Comparison of ENCODE assay signal across 18 mouse cellular contexts in genomic region chr2:137067479-137068110, GRCm38 (mm10). TPM values are rescaled to one million over a fixed set of nuclear protein-coding genes. Genes with fewer than 3 reads are reported as not detected.
A peak's percentile ranks its signal among the peaks of the same experiment; 100 is the strongest.
DNase-seq lines count a peak whose midpoint lies in the region; ATAC-seq and TF ChIP-seq lines count a peak whose summit lies in the region.
"Had no signal": no experiment of that assay in that cellular context is flagged by ENCODE, and none has a peak within 500 bp of the region (broad histone marks: within the 10 kb centered on the region; RNA-seq: fewer than 3 reads in every experiment).

No protein-coding gene starts in this region.

- no peaks in the 10 kb centered on the region for H3K9me3 ChIP-seq in hindbrain, embryonic 13.5 days
- H3K9me3 ChIP-seq in forebrain, embryonic 13.5 days (replicated peaks): no peaks in the 10 kb centered on the region
- H3K9me3 ChIP-seq: embryonic facial prominence, embryonic 15.5 days; liver, embryonic 12.5 days; megakaryocyte, embryonic 14.5 days; stomach, embryonic 15.5 days had no signal

- WGBS in hindbrain, embryonic 13.5 days: 81% methylated on average over 10 of the region's 10 CpGs
- 88% methylated on average over 10 of the region's 10 CpGs for WGBS in forebrain, embryonic 13.5 days

- no peak overlapping the region for H3K4me3 ChIP-seq in embryonic fibroblast, embryonic 13.5 days (ENCODE audit: insufficient read depth, low read length)
- H3K4me3 ChIP-seq in hindbrain, embryonic 13.5 days: no peak overlapping the region
- no peak overlapping the region for H3K4me3 ChIP-seq in forebrain, embryonic 13.5 days
- H3K4me3 ChIP-seq: embryonic facial prominence, embryonic 15.5 days; liver, embryonic 12.5 days; megakaryocyte, embryonic 14.5 days; stomach, embryonic 15.5 days had no signal

- peak; percentile 48 for DNase-seq in gastrocnemius, adult 18-20 months (ENCODE audit: low spot score)
- DNase-seq in gastrocnemius, postnatal 10 days: no peak
- DNase-seq in 3134 (ENCODE audit: extremely low read depth, insufficient read length, low spot score): peak; percentile 67
- peak; percentile 28 to 31 for DNase-seq in heart, postnatal 14 days
- no peak for DNase-seq in urinary bladder, postnatal 14 days (ENCODE audit: low spot score)
- DNase-seq: cerebellum, adult 11-12 months; forebrain, postnatal 0 days; kidney, postnatal 10 days; right cerebral cortex, postnatal 25 days had no signal

- no peak overlapping the region for H3K4me2 ChIP-seq in hindbrain, embryonic 13.5 days
- H3K4me2 ChIP-seq in forebrain, embryonic 13.5 days: no peak overlapping the region
- H3K4me2 ChIP-seq: embryonic facial prominence, embryonic 15.5 days; liver, embryonic 12.5 days; stomach, embryonic 15.5 days had no signal

- TF ChIP-seq CTCF in embryonic fibroblast, embryonic 13.5 days (IDR thresholded peaks at IDR 0.05; ENCODE audit: borderline replicate concordance, insufficient read depth, low read length): no peak

- intact Hi-C loops in heart, postnatal 14 days (cut with DNase I): no loop called here

- no peak overlapping the region for H3K9ac ChIP-seq in hindbrain, embryonic 13.5 days
- H3K9ac ChIP-seq in forebrain, embryonic 13.5 days: no peak overlapping the region
- H3K9ac ChIP-seq: embryonic facial prominence, embryonic 15.5 days; forebrain, postnatal 0 days; liver, embryonic 12.5 days; stomach, embryonic 15.5 days had no signal

- no peak for ATAC-seq in hindbrain, embryonic 13.5 days (ENCODE audit: low FRiP score)
- ATAC-seq in forebrain, embryonic 13.5 days: no peak
- ATAC-seq: forebrain, postnatal 0 days; inflammation-experienced regulatory T-cells, adult 6 months; liver, embryonic 12.5 days; lung, postnatal 0 days had no signal

- peak overlapping the region; percentile 95 for H3K27ac ChIP-seq in embryonic fibroblast, embryonic 13.5 days (ENCODE audit: insufficient read depth, low read length)
- no peak overlapping the region for H3K27ac ChIP-seq in hindbrain, embryonic 13.5 days
- no peak overlapping the region for H3K27ac ChIP-seq in forebrain, embryonic 13.5 days
- H3K27ac ChIP-seq: liver, embryonic 12.5 days; stomach, embryonic 15.5 days had no signal

- peaks cover 21% of the 10 kb centered on the region for H3K4me1 ChIP-seq in embryonic fibroblast, embryonic 13.5 days (ENCODE audit: control insufficient read depth, insufficient read depth, low read length)
- H3K4me1 ChIP-seq in hindbrain, embryonic 13.5 days (replicated peaks): peaks cover 16% of the 10 kb centered on the region
- peaks cover 6% of the 10 kb centered on the region for H3K4me1 ChIP-seq in forebrain, embryonic 13.5 days
- H3K4me1 ChIP-seq: liver, embryonic 12.5 days; megakaryocyte, embryonic 14.5 days had no signal

- TF ChIP-seq POLR2A in embryonic fibroblast, embryonic 13.5 days (IDR thresholded peaks at IDR 0.05; ENCODE audit: low read depth, low read length): no peak

- 0 out of 2 replicates have a peak, but pooled peaks cover 3% of the 10 kb centered on the region for H3K36me3 ChIP-seq in hindbrain, embryonic 13.5 days
- H3K36me3 ChIP-seq in forebrain, embryonic 13.5 days (ENCODE audit: poor library complexity, severe bottlenecking): peaks cover 15% of the 10 kb centered on the region; the same call in 1 of the 2 replicates
- H3K36me3 ChIP-seq: embryonic facial prominence, embryonic 15.5 days; stomach, embryonic 15.5 days had no signal

- H3K27me3 ChIP-seq in hindbrain, embryonic 13.5 days: no peaks in the 10 kb centered on the region
- no peaks in the 10 kb centered on the region for H3K27me3 ChIP-seq in forebrain, embryonic 13.5 days
- H3K27me3 ChIP-seq: embryonic facial prominence, embryonic 15.5 days; liver, embryonic 12.5 days; megakaryocyte, embryonic 14.5 days; stomach, embryonic 15.5 days had no signal

RNA-seq across cellular contexts. Expression of gene Jag1, which starts 48.8 kb away (rescaled TPM):
- total RNA-seq in gastrocnemius, adult 18-20 months (2021): 1 to 10 TPM; 3.9 to 6.8 TPM
- total RNA-seq in gastrocnemius, postnatal 10 days (2021): 10 to 100 TPM; 10.6 to 16.7 TPM
- 48.2 and 67.6 TPM in 2 replicates for polyA plus RNA-seq in embryonic fibroblast, embryonic 13.5 days (2011; ENCODE audit: insufficient read length, low read depth, missing spikeins)
- 10 to 100 TPM; 15.7 to 16.0 TPM for total RNA-seq in heart, postnatal 14 days (2021)
- 16.3 and 17.7 TPM in 2 replicates for polyA plus RNA-seq in hindbrain, embryonic 13.5 days (2015; fragmentation: Nextera tagmentation; extraction: Ambion mirVana)
- polyA plus RNA-seq in forebrain, embryonic 13.5 days (2015; fragmentation: Nextera tagmentation; extraction: Ambion mirVana): 10.6 and 12.3 TPM in 2 replicates

Comparison
In these comparisons a context has a peak if more than half of its experiments do, and no peak if none do; other contexts are left out.
1. DNase-seq: peak in gastrocnemius, adult 18-20 months (single experiment), 3134 (single experiment) and heart, postnatal 14 days (2 of 2); none in gastrocnemius, postnatal 10 days (single experiment) and urinary bladder, postnatal 14 days (single experiment).